Mouse (Mus musculus) neural tube, embryonic 12.5 days (tissue): ENCODE results near the gene Bmp8a. TPM values are rescaled to one million over a fixed set of nuclear protein-coding genes. Genes with fewer than 3 reads are reported as not detected.

Experiments used
- ATAC-seq: fragments of 200-750 bp; cut with Nextera tagmentation; 2 replicates; pipeline ENCODE4 v1.8.0; 2017; ENCODE audit warnings: low read depth, mild to moderate bottlenecking, moderate TSS enrichment, moderate library complexity; ENCODE audit not compliant: low FRiP score
- H3K27ac ChIP-seq: fragments of 300-500 bp; sonication (generic); 2 replicates; pipeline ENCODE4 v1.5.1; 2016
- H3K27me3 ChIP-seq: fragments of 300-500 bp; sonication (generic); replicated peaks from 2 replicates; pipeline ENCODE4 v1.6.1; 2016; ENCODE audit warnings: mild to moderate bottlenecking
- H3K36me3 ChIP-seq: fragments of 300-500 bp; sonication (generic); 2 replicates; pipeline ENCODE4 v1.6.1; 2016; ENCODE audit warnings: mild to moderate bottlenecking
- H3K4me1 ChIP-seq: fragments of 300-500 bp; sonication (generic); 2 replicates; pipeline ENCODE4 v1.6.1; 2016
- H3K4me2 ChIP-seq: fragments of 300-500 bp; sonication (generic); replicated peaks from 2 replicates; pipeline ENCODE4 v1.6.1; 2016; ENCODE audit warnings: mild to moderate bottlenecking
- H3K4me3 ChIP-seq: fragments of 300-500 bp; sonication (generic); 2 replicates; pipeline ENCODE4 v1.5.1; 2016
- H3K9ac ChIP-seq: fragments of 300-500 bp; sonication (generic); 2 replicates; pipeline ENCODE4 v1.6.1; 2016; ENCODE audit warnings: mild to moderate bottlenecking
- H3K9me3 ChIP-seq: fragments of 300-500 bp; sonication (generic); 2 replicates; pipeline ENCODE4 v1.6.1; 2016; ENCODE audit warnings: mild to moderate bottlenecking
- WGBS: fragments of 180-500 bp; shearing (Covaris S2); methylation state at CpG from one replicate; pipeline ENCODE4 v1.1.7; 2016; 5-methylcytosine and 5-hydroxymethylcytosine counted together
- polyA plus RNA-seq: library from polyadenylated mRNA; unstranded; fragments of >200 nt; fragmentation: Nextera tagmentation; extraction: Ambion mirVana; gene quantifications from 2 replicates; pipeline ENCODE4 v1.2.1, GENCODE M21; 2016

Gene Bmp8a
- polyA plus RNA-seq, 1 experiment from 2014 or later = 0.41 TPM

- H3K27ac ChIP-seq = no peak overlapping the region
- WGBS = under 1% methylated on average over 25 of the region's 25 CpGs
- peak overlapping the region; percentile 51; the same call in 1 of the 2 replicates for H3K9ac ChIP-seq
- H3K4me1 ChIP-seq = peaks cover 25% of the 10 kb centered on the region
- H3K9me3 ChIP-seq = no peaks in the 10 kb centered on the region
- peaks cover 13% of the 10 kb centered on the region for H3K36me3 ChIP-seq
- peak overlapping the region; percentile 88 for H3K4me2 ChIP-seq
- peak overlapping the region; percentile 57 for H3K4me3 ChIP-seq
- peak; percentile 90 for ATAC-seq
- H3K27me3 ChIP-seq = no peaks in the 10 kb centered on the region
Observed at GRCm38 (mm10) chr4:123282500-123282899, 60.6 kb downstream of the Bmp8a start.

- Histone ChIP-seq H3K4me2 (no peak overlapping the region), H3K4me1 (peaks cover 14% of the 10 kb centered on the region), H3K27ac (no peak overlapping the region), H3K36me3 (no peaks in the 10 kb centered on the region), H3K9me3 (no peaks in the 10 kb centered on the region), H3K4me3 (no peak overlapping the region), H3K9ac (no peak overlapping the region), H3K27me3 (no peaks in the 10 kb centered on the region)
- 80% methylated on average over 3 of the region's 3 CpGs for WGBS
- no peak for ATAC-seq
Observed at GRCm38 (mm10) chr4:123280117-123280516, 62.9 kb downstream of the Bmp8a start.

GRCm38 (mm10) chr4:123271063-123271462 lies 72.0 kb downstream of the Bmp8a start:
- no peak overlapping the region for H3K27ac ChIP-seq
- H3K27me3 ChIP-seq = no peaks in the 10 kb centered on the region
- WGBS = 89% methylated on average over 3 of the region's 3 CpGs
- H3K9ac ChIP-seq = no peak overlapping the region
- H3K4me1 ChIP-seq = no peaks in the 10 kb centered on the region
- ATAC-seq = no peak
- H3K9me3 ChIP-seq = no peaks in the 10 kb centered on the region
- H3K4me2 ChIP-seq = no peak overlapping the region
- no peaks in the 10 kb centered on the region for H3K36me3 ChIP-seq
- no peak overlapping the region for H3K4me3 ChIP-seq

Other genes starting within 250 kb of the Bmp8a start
- gene Bmp8b, start 238.1 kb downstream of the Bmp8a start, polyA plus RNA-seq = 0.22 and 0.29 TPM in 2 replicates
- gene Oxct2b, start 227.0 kb downstream of the Bmp8a start, polyA plus RNA-seq = 0.13 TPM in 1 of 2 replicates, not detected in the other
- gene Ppie, start 203.3 kb downstream of the Bmp8a start, polyA plus RNA-seq = 80.1 and 80.9 TPM in 2 replicates
- 3.8 and 4.2 TPM in 2 replicates for gene Hpcal4, start 160.0 kb downstream of the Bmp8a start, polyA plus RNA-seq
- gene Nt5c1a, start 141.7 kb downstream of the Bmp8a start, polyA plus RNA-seq = 0.15 TPM in 1 of 2 replicates, not detected in the other
- gene Heyl, start 109.7 kb downstream of the Bmp8a start, polyA plus RNA-seq = 20.1 and 24.6 TPM in 2 replicates
- 27.5 and 28.1 TPM in 2 replicates for gene Pabpc4, start 80.9 kb downstream of the Bmp8a start, polyA plus RNA-seq
- not detected in 2 replicates for gene Oxct2a, start 19.6 kb downstream of the Bmp8a start, polyA plus RNA-seq